Mouse (Mus musculus) urinary bladder, postnatal 36 days (tissue): ENCODE measurements around the gene Dop1a.

Source experiments
- DNase-seq, 2 experiments: peaks; one replicate each; pipeline ENCODE4 v3.0.0; 2022; ENCODE audit warnings: low spot score in 2 of 2, mixed read lengths in 1 of 2

Gene Dop1a

GRCm38 (mm10) chr9:86499083-86499482 is 32.1 kb downstream of the Dop1a start:
- DNase-seq: no peak

DNA sequence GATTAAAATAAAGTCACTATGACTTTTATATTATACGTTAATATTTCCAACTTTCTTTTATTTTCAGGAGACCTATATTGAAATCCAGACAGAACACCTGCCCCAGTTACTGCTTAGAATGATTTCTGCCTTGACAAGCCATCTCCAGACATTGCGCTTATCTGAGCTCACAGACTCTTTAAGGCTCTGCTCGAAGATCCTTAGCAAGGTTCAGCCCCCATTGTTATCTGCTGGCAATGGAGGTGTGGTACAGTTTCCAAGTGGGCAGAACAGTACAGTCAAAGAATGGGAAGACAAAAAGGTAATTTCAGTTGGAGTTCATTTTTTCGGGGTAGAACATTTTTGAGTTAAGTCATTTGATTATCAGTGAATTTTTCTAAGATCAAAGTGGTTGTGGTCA is 40.5 kb downstream of the Dop1a start:
- no peak for DNase-seq

- DNase-seq: no peak
Observed at GRCm38 (mm10) chr9:86513733-86514132, 46.8 kb downstream of the Dop1a start.

DNA sequence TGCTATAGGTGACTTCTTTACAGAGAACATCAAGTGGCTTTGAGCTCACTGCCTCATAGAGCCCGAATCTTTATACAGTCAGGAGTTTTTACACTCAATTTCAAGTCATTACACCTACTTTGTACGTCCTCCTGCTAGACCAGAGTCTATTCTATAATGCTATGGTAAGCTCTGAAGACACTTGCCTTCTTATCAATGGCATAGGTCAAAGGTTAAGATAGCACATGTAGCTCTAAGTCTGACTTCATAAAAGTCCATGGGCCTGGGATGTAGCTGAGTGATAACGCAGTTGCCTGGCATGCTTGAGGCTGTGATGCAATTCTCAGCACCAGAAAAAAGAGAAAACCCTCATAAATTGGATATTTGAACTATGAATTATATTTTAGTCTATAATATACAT is 47.4 kb downstream of the Dop1a start:
- no peak for DNase-seq

GRCm38 (mm10) chr9:86514798-86515197 is 47.8 kb downstream of the Dop1a start:
- peak in 1 of 2 experiments; percentile 6 for DNase-seq

DNA sequence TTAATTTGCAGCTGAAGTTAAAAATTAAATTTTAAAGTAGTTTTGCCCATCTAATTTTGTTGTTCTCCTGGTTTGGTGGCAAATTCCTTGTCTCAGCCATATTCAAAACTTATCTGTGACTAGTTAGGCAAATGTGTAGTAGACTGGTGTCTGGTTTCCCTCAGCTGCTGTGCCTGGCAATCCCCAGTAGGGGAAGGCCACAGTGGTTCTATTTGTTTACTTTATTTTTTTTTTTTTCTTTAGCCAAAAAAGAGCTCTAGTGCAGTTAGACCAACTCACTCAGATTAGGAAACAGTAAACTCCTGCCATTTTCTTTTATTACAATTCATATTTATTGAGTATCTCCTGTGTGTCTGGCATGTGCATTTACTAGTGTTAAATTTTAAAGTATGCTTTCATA is 55.4 kb downstream of the Dop1a start:
- DNase-seq: no peak

DNA sequence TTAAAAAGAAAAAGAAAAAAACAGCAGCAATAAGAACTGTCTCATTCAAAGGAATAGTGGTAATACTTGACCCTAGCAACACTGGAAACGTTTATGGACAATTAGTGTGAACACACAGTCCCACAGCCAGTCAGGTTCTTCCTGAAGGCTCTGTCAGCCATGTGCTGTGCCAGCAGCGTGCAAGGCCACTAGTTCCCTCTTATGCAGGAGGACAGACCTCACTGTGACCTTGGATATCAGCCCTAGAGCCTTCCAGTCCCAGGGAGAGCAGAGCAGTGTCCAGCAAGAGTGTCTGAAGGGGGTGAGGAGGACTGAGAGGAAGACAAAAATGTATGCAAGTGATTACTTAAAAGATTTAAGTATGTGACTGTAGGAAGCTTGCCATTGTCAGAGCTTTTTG is 58.6 kb downstream of the Dop1a start:
- DNase-seq: no peak

DNA sequence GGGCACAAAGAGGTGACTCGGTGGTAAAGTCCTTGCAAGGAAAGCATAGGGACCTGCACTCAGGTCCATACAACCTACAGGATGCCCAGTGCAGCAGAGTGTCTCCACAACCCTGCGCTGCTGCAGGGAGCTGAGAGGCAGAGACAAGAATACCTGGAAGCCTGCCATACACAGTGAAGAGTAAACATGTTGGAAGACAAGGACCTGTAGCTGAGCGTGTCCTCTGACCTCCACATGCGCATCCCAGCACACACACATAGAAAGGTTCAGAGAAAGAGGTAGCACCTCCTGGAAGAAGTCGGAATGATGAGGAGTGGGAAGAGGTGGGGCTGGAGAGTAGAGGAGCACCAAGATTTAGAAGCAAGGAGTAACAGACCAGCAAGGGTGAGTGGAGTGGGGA is 67.1 kb downstream of the Dop1a start:
- no peak for DNase-seq

- DNase-seq: no peak
Observed at GRCm38 (mm10) chr9:86543451-86543850, 76.5 kb downstream of the Dop1a start.

- DNase-seq: no peak
Observed at GRCm38 (mm10) chr9:86544559-86544958, 77.6 kb downstream of the Dop1a start.

DNA sequence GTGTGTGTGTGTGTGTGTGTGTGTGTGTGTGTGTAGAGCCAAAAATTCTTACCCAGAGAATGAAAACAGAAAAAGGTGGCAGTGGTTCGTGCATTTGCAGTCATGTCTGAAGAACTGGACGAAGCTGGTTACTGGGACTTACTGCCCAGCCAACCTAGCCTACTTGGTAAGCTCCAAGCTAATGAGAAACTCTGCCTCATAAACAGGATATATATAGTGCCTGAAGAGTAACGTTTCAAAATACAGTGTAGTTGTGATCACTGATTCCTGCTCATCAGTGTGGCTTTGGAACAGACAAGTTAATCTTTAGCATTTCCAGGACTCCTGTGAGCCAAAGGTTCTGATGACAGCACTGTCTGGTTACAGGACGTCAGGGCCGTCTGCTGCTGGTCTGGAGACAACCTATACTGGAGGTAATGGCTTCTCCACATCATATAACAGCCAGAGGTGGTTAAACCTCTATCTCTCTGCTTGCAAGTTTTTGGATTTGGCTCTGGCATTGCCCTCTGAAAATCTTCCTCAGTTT is 82.7 kb downstream of the Dop1a start:
- DNase-seq: no peak

DNA sequence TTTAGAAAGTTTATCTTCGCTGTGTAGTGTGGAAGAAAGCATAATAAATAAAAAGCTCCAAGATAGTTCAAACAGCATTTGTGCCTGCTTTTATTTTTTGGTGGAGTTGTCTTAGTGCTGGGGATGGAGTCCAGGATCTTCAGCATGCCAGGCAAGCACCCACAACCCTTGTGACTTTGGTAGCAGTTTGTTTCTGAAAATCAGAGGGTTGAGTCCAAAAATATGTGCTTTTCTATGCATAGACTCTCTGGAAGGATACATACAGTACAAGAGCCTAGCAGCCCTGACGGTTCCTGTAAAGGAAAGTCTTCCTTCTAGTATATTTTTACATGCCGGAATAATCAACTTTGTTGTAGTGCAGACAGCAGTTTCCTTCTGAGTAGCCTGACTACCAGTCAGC is 83.8 kb downstream of the Dop1a start:
- no peak for DNase-seq

DNA sequence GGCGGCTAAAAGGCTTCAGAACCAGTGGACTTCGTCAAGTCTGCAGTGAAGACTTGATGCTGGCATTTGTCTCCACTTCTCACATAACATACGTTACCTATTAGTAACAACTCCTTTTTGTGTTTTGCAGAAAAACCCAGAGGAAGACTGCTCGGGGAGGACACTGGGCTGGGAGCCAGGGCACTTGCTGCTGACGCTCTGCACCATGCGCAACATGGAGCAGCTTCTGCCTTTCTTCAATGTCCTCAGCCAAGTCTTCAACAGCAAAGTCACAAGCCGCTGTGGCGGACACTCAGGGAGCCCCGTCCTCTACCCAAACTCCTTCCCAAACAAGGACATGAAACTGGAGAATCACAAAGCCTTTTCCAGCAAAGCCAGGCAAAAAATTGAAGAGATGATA is 86.9 kb downstream of the Dop1a start:
- DNase-seq: no peak

DNA sequence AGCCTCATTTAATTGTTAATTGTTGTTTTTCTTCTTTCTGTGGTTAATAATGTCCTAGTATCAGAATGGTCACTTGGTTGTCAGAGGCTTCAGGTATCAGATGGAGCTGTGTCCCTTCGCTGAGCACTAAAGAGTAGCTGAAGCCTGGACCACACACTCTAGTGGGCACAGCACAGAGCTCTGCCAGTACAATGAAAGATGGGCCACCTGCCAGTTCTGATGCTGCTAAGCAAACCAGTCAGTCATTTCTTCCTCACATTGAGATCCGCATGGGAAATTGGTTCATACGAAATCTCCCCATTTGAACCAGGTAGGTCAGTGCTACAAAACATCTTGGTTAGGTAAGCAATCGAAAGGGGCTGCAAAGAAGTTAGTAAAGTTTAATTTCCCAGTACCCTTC is 87.7 kb downstream of the Dop1a start:
- no peak for DNase-seq

DNA sequence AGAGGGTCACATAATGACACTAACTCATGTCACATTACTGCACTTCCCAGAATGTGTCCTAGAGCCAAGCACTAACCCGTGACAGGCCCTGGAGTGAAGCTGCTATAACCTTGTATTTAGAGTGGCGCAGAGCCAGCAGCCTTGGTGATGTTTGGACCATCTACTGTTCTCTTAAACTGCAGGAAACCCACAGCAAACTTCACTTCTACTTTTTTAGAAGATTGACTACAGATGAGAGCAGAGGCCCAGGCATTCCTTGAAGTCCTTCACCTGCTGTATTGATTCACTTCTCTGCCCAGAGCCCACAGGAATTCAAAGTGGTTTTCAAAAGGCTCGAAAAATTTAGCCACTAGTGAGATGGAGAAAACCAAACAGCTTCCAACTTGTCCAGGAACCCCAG is 93.6 kb downstream of the Dop1a start:
- DNase-seq: no peak

DNA sequence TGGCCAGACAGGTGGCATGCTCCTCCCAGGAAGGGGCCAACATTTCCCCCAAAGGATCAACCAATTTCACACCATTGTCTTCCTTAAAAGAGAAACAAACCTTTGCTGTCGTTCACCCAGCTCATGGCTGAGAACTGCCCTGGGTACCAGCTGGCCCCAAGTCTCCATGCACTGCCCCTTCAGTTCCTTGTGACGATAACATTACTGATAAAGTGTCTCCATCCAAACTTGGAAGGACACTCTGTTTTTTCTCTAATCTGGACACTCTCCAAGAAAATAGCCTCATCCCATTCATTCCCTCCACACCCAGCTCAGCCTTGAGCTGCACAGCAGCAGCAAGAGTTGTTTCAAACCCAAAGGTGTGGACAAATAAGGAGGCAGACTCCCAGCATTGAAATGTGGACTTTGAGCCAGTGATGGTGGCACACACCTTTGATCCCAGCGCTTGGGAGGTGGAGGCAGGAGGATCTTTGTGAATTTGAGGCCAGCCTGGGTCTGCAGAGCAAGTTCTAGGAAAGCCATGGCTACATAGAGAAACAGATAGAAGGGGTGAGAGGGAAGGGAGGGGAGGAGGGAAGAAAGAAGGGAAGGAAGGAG is 102.5 kb downstream of the Dop1a start:
- DNase-seq: no peak

DNA sequence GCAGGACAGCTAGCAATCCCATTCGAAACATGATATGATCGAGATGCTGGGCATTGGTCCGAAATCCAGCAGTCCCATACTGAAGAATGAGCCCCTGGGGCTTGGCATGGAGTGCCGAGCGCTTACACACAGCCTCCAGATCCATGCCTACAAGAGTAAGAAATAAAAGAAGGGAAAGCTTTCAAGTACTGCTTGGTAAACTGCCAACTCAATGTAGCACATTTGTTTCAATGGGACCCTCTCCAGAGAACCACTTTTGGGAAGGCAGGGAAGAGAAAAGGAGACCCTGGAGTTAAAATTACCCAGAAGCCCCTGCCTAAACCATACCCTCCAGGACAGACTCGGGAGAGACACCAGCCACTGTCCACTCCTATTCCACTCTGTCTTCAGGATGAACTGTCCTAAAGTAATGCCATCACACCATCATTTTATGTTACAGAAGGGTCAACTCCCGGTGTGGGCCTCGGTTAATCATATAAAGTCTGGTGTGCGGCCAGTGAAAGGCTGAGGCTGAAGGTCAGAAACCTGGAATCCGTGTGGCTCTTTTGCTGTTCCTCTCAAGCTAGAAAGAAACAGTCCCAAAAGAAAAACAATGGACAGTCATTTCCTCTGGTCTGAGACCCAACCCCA is 103.4 kb downstream of the Dop1a start:
- no peak for DNase-seq

DNA sequence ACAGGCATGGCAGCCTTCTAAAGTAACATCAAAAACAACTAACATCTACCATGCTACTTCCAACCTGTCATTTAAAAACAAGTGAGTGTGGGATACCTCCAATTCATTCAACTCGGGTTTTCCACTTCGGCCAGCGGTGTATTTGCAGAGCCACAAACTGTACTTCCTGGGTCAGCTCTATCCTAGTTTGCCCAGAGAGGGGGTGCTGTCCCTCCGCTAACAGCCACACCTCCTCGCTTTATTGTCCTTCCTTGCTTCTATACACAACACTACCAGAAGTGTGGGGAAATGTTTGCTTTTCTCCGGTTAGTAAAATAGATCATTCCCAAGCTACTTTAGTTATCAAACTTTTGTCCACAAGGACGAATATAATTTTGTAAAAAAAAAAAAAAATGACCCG is 104.0 kb downstream of the Dop1a start:
- DNase-seq: no peak

DNA sequence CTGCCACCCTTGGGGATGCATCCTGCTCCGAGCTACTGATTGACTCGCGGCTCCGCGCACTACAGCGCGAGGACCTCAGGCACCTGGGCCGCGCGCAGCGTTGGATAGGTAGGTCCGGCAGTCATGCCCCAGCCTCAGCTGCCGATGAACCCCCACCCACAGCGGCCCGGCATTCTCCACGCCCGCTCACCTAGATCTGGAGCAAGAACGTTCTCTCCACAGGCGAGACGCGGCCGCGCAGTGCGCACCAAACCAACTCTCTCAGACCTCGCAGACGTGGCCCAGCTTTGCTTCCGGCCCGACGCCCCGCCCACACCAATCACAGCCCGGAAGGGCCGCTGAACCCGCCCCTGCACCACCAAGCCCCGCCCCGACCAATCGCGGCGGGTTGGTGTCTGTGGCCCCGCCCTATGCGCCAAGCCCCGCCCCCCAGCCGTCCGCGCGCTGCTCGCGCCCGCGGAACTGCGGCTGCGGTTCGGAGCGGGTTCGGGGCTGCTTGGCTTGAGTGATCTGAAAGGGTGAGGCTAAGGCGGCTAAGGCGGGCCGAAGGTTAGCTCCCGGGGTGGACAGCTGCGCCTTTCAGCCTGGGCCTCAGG is 104.7 kb downstream of the Dop1a start, which contains the start of the genes Pgm3 and Rwdd2a:
TSS of gene Pgm3 (minus strand) at position 303 of the 596 bp plus-strand sequence.
TSS of gene Rwdd2a (plus strand) at position 452 of the 596 bp plus-strand sequence.
- peak; percentile 95 to 96 for DNase-seq

GRCm38 (mm10) chr9:86572196-86572595 is 105.2 kb downstream of the Dop1a start:
- peak in 1 of 2 experiments; percentile 14 for DNase-seq

GRCm38 (mm10) chr9:86572636-86573291 is 105.8 kb downstream of the Dop1a start:
- peak; percentile 54 to 71 for DNase-seq

- no peak for DNase-seq
Observed at GRCm38 (mm10) chr9:86573616-86574303, 106.8 kb downstream of the Dop1a start.
